Mouse (Mus musculus) MN1 (cell line): ENCODE measurements around the gene Rpl11.

Source experiments
- DNase-seq: peaks from one replicate; pipeline ENCODE4 v3.0.0-alpha.2; 2016; ENCODE audit warnings: low spot score

The Rpl11 gene

GRCm38 (mm10) chr4:136027416-136028131, 25.7 kb downstream of the Rpl11 start:
- no peak for DNase-seq

GRCm38 (mm10) chr4:136025350-136025749, 27.9 kb downstream of the Rpl11 start:
- no peak for DNase-seq

GRCm38 (mm10) chr4:136022924-136023323, 30.3 kb downstream of the Rpl11 start:
- no peak for DNase-seq

GRCm38 (mm10) chr4:136021549-136022047, 31.6 kb downstream of the Rpl11 start, which contains the start of gene Eloa:
Gene Eloa, minus strand, starts transcription at chr4:136021763.
- peak; percentile 99 for DNase-seq

GRCm38 (mm10) chr4:136020743-136021548, 32.3 kb downstream of the Rpl11 start:
- peak; percentile 65 for DNase-seq

GRCm38 (mm10) chr4:136016059-136016602, 37.1 kb downstream of the Rpl11 start:
- no peak for DNase-seq

GRCm38 (mm10) chr4:136010586-136010985, 42.6 kb downstream of the Rpl11 start:
- no peak for DNase-seq

- no peak for DNase-seq
Observed at GRCm38 (mm10) chr4:136008782-136009447, 44.3 kb downstream of the Rpl11 start.

GRCm38 (mm10) chr4:136006821-136007220, 46.4 kb downstream of the Rpl11 start:
- no peak for DNase-seq

GRCm38 (mm10) chr4:136004921-136005320, 48.3 kb downstream of the Rpl11 start:
- no peak for DNase-seq

- no peak for DNase-seq
Observed at GRCm38 (mm10) chr4:136004107-136004675, 49.0 kb downstream of the Rpl11 start.

- DNase-seq: no peak
Observed at GRCm38 (mm10) chr4:135995118-135995517, 58.1 kb downstream of the Rpl11 start.

- no peak for DNase-seq
Observed at GRCm38 (mm10) chr4:135993941-135994340, 59.3 kb downstream of the Rpl11 start.

- peak; percentile 35 for DNase-seq
Observed at GRCm38 (mm10) chr4:135987714-135988113, 65.5 kb downstream of the Rpl11 start.

GRCm38 (mm10) chr4:135986943-135987710, 66.1 kb downstream of the Rpl11 start, which contains the start of gene Pithd1:
Gene Pithd1, minus strand, starts transcription at chr4:135987264.
- DNase-seq: peak; percentile 97

- DNase-seq: peak; percentile 37
Observed at GRCm38 (mm10) chr4:135986301-135986942, 66.8 kb downstream of the Rpl11 start.

GRCm38 (mm10) chr4:135985769-135986168, 67.5 kb downstream of the Rpl11 start:
- no peak for DNase-seq

- no peak for DNase-seq
Observed at GRCm38 (mm10) chr4:135985193-135985592, 68.0 kb downstream of the Rpl11 start.

GRCm38 (mm10) chr4:135984556-135984955, 68.7 kb downstream of the Rpl11 start:
- no peak for DNase-seq

GRCm38 (mm10) chr4:135981524-135982063, 71.6 kb downstream of the Rpl11 start:
- DNase-seq: no peak
